Mouse (Mus musculus): ENCODE data around the gene Heatr9. TPM values are rescaled to one million over a fixed set of nuclear protein-coding genes. Genes with fewer than 3 reads are reported as not detected.

Heatr9 gene
- polyA plus RNA-seq, 1 experiment, result not detected

GRCm38 (mm10) chr11:83538705-83539314 lies 16.8 kb upstream of the Heatr9 start:
- Histone ChIP-seq H3K36me3 (ENCODE audit: control insufficient read depth, insufficient read depth, low read length, poor library complexity, severe bottlenecking) (no peaks in the 10 kb centered on the region), H3K27me3 (ENCODE audit: control insufficient read depth, insufficient read depth, low read length, poor library complexity, severe bottlenecking) (no peaks in the 10 kb centered on the region)

GRCm38 (mm10) chr11:83536831-83537230 lies 14.9 kb upstream of the Heatr9 start:
- no peak for TF ChIP-seq EP300 (IDR thresholded peaks at IDR 0.05; ENCODE audit: insufficient read depth, low read depth, low read length)
- TF ChIP-seq POLR2A (IDR thresholded peaks at IDR 0.05; ENCODE audit: insufficient read depth, low read length), result no peak
- TF ChIP-seq CTCF (IDR thresholded peaks at IDR 0.05; ENCODE audit: low read depth, low read length), result no peak
- no peak overlapping the region for H3K27ac ChIP-seq (ENCODE audit: insufficient read depth, low read length)

More at GRCm38 (mm10) chr11:83538705-83539314, 16.8 kb upstream of the Heatr9 start:
- no peak for TF ChIP-seq POLR2A (IDR thresholded peaks at IDR 0.05; ENCODE audit: insufficient read depth, low read length)
- H3K27ac ChIP-seq (ENCODE audit: insufficient read depth, low read length), result no peak overlapping the region
- no peak overlapping the region for H3K4me3 ChIP-seq (ENCODE audit: low read depth, low read length)
- H3K4me1 ChIP-seq (ENCODE audit: control insufficient read depth, insufficient read depth, low read length), result no peaks in the 10 kb centered on the region
- H3K9me3 ChIP-seq (replicated peaks; ENCODE audit: control insufficient read depth, insufficient read depth, low read length, poor library complexity, severe bottlenecking), result no peaks in the 10 kb centered on the region
- H3K9ac ChIP-seq (ENCODE audit: low read depth, poor library complexity, severe bottlenecking), result no peak overlapping the region

GRCm38 (mm10) chr11:83534609-83535423 lies 12.8 kb upstream of the Heatr9 start:
- H3K9ac ChIP-seq (ENCODE audit: low read depth, poor library complexity, severe bottlenecking), result no peak overlapping the region
- no peak for TF ChIP-seq CTCF (IDR thresholded peaks at IDR 0.05; ENCODE audit: low read depth, low read length)
- no peak for TF ChIP-seq POLR2A (IDR thresholded peaks at IDR 0.05; ENCODE audit: insufficient read depth, low read length)
- TF ChIP-seq EP300 (IDR thresholded peaks at IDR 0.05; ENCODE audit: insufficient read depth, low read depth, low read length), result no peak
- no peak overlapping the region for H3K27ac ChIP-seq (ENCODE audit: insufficient read depth, low read length)
- H3K27me3 ChIP-seq (ENCODE audit: control insufficient read depth, insufficient read depth, low read length, poor library complexity, severe bottlenecking), result no peaks in the 10 kb centered on the region
- H3K4me3 ChIP-seq (ENCODE audit: low read depth, low read length), result no peak overlapping the region
- no peaks in the 10 kb centered on the region for H3K9me3 ChIP-seq (replicated peaks; ENCODE audit: control insufficient read depth, insufficient read depth, low read length, poor library complexity, severe bottlenecking)
- H3K36me3 ChIP-seq (ENCODE audit: control insufficient read depth, insufficient read depth, low read length, poor library complexity, severe bottlenecking), result no peaks in the 10 kb centered on the region
- no peaks in the 10 kb centered on the region for H3K4me1 ChIP-seq (ENCODE audit: control insufficient read depth, insufficient read depth, low read length)

More at GRCm38 (mm10) chr11:83536831-83537230, 14.9 kb upstream of the Heatr9 start:
- Histone ChIP-seq H3K4me3 (ENCODE audit: low read depth, low read length) (no peak overlapping the region), H3K9ac (ENCODE audit: low read depth, poor library complexity, severe bottlenecking) (no peak overlapping the region), H3K36me3 (ENCODE audit: control insufficient read depth, insufficient read depth, low read length, poor library complexity, severe bottlenecking) (no peaks in the 10 kb centered on the region), H3K9me3 (replicated peaks; ENCODE audit: control insufficient read depth, insufficient read depth, low read length, poor library complexity, severe bottlenecking) (no peaks in the 10 kb centered on the region), H3K27me3 (ENCODE audit: control insufficient read depth, insufficient read depth, low read length, poor library complexity, severe bottlenecking) (no peaks in the 10 kb centered on the region), H3K4me1 (ENCODE audit: control insufficient read depth, insufficient read depth, low read length) (no peaks in the 10 kb centered on the region)

GRCm38 (mm10) chr11:83534143-83534542 lies 12.2 kb upstream of the Heatr9 start:
- H3K9ac ChIP-seq (ENCODE audit: low read depth, poor library complexity, severe bottlenecking), result no peak overlapping the region
- no peaks in the 10 kb centered on the region for H3K36me3 ChIP-seq (ENCODE audit: control insufficient read depth, insufficient read depth, low read length, poor library complexity, severe bottlenecking)
- H3K27ac ChIP-seq (ENCODE audit: insufficient read depth, low read length), result no peak overlapping the region
- no peaks in the 10 kb centered on the region for H3K4me1 ChIP-seq (ENCODE audit: control insufficient read depth, insufficient read depth, low read length)
- no peak overlapping the region for H3K4me3 ChIP-seq (ENCODE audit: low read depth, low read length)
- H3K9me3 ChIP-seq (replicated peaks; ENCODE audit: control insufficient read depth, insufficient read depth, low read length, poor library complexity, severe bottlenecking), result no peaks in the 10 kb centered on the region
- no peaks in the 10 kb centered on the region for H3K27me3 ChIP-seq (ENCODE audit: control insufficient read depth, insufficient read depth, low read length, poor library complexity, severe bottlenecking)
- TF ChIP-seq EP300 (IDR thresholded peaks at IDR 0.05; ENCODE audit: insufficient read depth, low read depth, low read length) (no peak), CTCF (IDR thresholded peaks at IDR 0.05; ENCODE audit: low read depth, low read length) (no peak), POLR2A (IDR thresholded peaks at IDR 0.05; ENCODE audit: insufficient read depth, low read length) (no peak)

- Histone ChIP-seq H3K27ac (ENCODE audit: insufficient read depth, low read length) (no peak overlapping the region), H3K4me1 (ENCODE audit: control insufficient read depth, insufficient read depth, low read length) (no peaks in the 10 kb centered on the region), H3K4me3 (ENCODE audit: low read depth, low read length) (no peak overlapping the region), H3K27me3 (ENCODE audit: control insufficient read depth, insufficient read depth, low read length, poor library complexity, severe bottlenecking) (no peaks in the 10 kb centered on the region), H3K9ac (ENCODE audit: low read depth, poor library complexity, severe bottlenecking) (no peak overlapping the region), H3K9me3 (replicated peaks; ENCODE audit: control insufficient read depth, insufficient read depth, low read length, poor library complexity, severe bottlenecking) (no peaks in the 10 kb centered on the region), H3K36me3 (ENCODE audit: control insufficient read depth, insufficient read depth, low read length, poor library complexity, severe bottlenecking) (no peaks in the 10 kb centered on the region)
- TF ChIP-seq CTCF (IDR thresholded peaks at IDR 0.05; ENCODE audit: low read depth, low read length) (no peak), POLR2A (IDR thresholded peaks at IDR 0.05; ENCODE audit: insufficient read depth, low read length) (no peak), EP300 (IDR thresholded peaks at IDR 0.05; ENCODE audit: insufficient read depth, low read depth, low read length) (no peak)
These were observed 11.2 kb upstream of the Heatr9 start for GRCm38 (mm10) chr11:83533192-83533591.

GRCm38 (mm10) chr11:83530360-83530759 lies 8.4 kb upstream of the Heatr9 start, which contains the start of gene Ccl5:
TSS of gene Ccl5 (minus strand) at chr11:83530518.
- Histone ChIP-seq H3K9me3 (replicated peaks; ENCODE audit: control insufficient read depth, insufficient read depth, low read length, poor library complexity, severe bottlenecking) (no peaks in the 10 kb centered on the region), H3K9ac (ENCODE audit: low read depth, poor library complexity, severe bottlenecking) (no peak within 1 kb of the TSS), H3K27ac (ENCODE audit: insufficient read depth, low read length) (no peak within 1 kb of the TSS), H3K36me3 (ENCODE audit: control insufficient read depth, insufficient read depth, low read length, poor library complexity, severe bottlenecking) (no peaks in the 10 kb centered on the region), H3K4me3 (ENCODE audit: low read depth, low read length) (no peak within 1 kb of the TSS), H3K27me3 (ENCODE audit: control insufficient read depth, insufficient read depth, low read length, poor library complexity, severe bottlenecking) (no peaks in the 10 kb centered on the region), H3K4me1 (ENCODE audit: control insufficient read depth, insufficient read depth, low read length) (no peaks in the 10 kb centered on the region)
- TF ChIP-seq POLR2A (IDR thresholded peaks at IDR 0.05; ENCODE audit: insufficient read depth, low read length) (no peak), EP300 (IDR thresholded peaks at IDR 0.05; ENCODE audit: insufficient read depth, low read depth, low read length) (no peak), CTCF (IDR thresholded peaks at IDR 0.05; ENCODE audit: low read depth, low read length) (no peak)
